Mouse (Mus musculus): ENCODE measurements around the gene Setd1b.

DNA sequence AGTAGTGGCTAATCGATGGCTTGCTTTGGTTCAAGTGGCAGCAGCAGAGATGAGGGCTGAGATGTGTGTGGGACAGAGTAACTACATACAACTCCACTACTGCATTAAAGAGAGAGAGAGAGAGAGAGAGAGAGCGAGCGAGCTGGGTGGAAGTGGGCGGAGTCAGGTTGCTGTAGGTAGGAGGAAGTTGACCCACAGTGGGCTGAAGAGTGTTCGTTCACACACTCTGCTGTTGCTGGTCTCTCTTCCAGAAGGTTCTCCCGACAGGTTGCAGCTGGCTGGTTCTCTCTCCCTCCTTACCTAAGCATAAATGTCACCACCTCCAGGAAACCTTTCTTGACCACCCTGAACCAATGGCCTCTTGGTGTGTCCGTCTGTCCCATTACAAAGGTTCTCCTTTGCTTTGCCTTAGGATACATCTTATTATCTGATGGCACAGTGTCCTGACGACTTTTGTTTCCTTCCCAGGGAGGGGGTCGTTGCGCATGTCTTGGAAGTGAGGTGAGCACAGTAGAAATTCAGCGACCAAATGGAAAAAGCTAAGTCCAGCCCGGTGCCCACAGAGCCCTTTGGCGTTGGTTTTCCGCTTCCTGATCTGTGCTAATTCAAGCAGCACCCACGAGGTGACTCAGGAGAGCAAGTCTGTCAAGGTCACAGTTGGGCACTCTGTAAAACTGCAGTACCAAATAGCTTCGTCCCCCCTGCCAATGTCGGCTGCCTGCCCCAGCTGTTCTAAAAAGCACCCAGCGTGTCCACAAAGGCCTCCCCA lies 16.2 kb upstream of the Setd1b start:
- TF ChIP-seq CTCF (IDR thresholded peaks at IDR 0.05; ENCODE audit: control insufficient read depth, insufficient read depth, insufficient replicate concordance, low read depth, low read length), result no peak
- no peak for TF ChIP-seq POLR2A (IDR thresholded peaks at IDR 0.05; ENCODE audit: control insufficient read depth, low read depth, low read length)
